Mouse (Mus musculus): ENCODE data around the gene Myo1d. TPM values are rescaled to one million over a fixed set of nuclear protein-coding genes. Genes with fewer than 3 reads are reported as not detected.

The Myo1d gene
- polyA plus RNA-seq, 1 experiment from 2014 or later, result 8.3 TPM

- Histone ChIP-seq H3K27me3 (no peaks in the 10 kb centered on the region), H3K9ac (no peak overlapping the region), H3K4me3 (no peak overlapping the region), H3K27ac (no peak overlapping the region), H3K36me3 (no peaks in the 10 kb centered on the region), H3K4me2 (replicated peaks) (no peak overlapping the region), H3K4me1 (peaks cover 18% of the 10 kb centered on the region), H3K9me3 (no peaks in the 10 kb centered on the region)
- WGBS, result 95% methylated on average over 5 of the region's 5 CpGs
- no peak for ATAC-seq (ENCODE audit: insufficient number of reproducible peaks, insufficient read depth, low FRiP score, low TSS enrichment)
Observed at GRCm38 (mm10) chr11:80493186-80493585, 286.6 kb downstream of the Myo1d start.

GRCm38 (mm10) chr11:80490831-80491230 is 289.0 kb downstream of the Myo1d start:
- Histone ChIP-seq H3K4me3 (no peak overlapping the region), H3K4me2 (replicated peaks) (no peak overlapping the region), H3K27me3 (no peaks in the 10 kb centered on the region), H3K9me3 (no peaks in the 10 kb centered on the region), H3K4me1 (peaks cover 20% of the 10 kb centered on the region), H3K27ac (no peak overlapping the region), H3K36me3 (no peaks in the 10 kb centered on the region), H3K9ac (no peak overlapping the region)
- 73% methylated on average over 10 of the region's 10 CpGs for WGBS
- peak; percentile 45; the same call in 1 of the 2 replicates for ATAC-seq (ENCODE audit: insufficient number of reproducible peaks, insufficient read depth, low FRiP score, low TSS enrichment)

GRCm38 (mm10) chr11:80489882-80490196 is 290.0 kb downstream of the Myo1d start:
- Histone ChIP-seq H3K27ac (peak overlapping the region; percentile 47; the same call in 1 of the 2 replicates), H3K27me3 (0 out of 2 replicates have a peak, but pooled peaks cover 2% of the 10 kb centered on the region), H3K4me2 (replicated peaks) (no peak overlapping the region), H3K4me1 (peaks cover 27% of the 10 kb centered on the region), H3K9ac (no peak overlapping the region), H3K4me3 (no peak overlapping the region), H3K9me3 (no peaks in the 10 kb centered on the region), H3K36me3 (no peaks in the 10 kb centered on the region)
- 41% methylated on average over 5 of the region's 5 CpGs for whole genome bisulfite sequencing
- no peak for ATAC-seq (ENCODE audit: insufficient number of reproducible peaks, insufficient read depth, low FRiP score, low TSS enrichment)

GRCm38 (mm10) chr11:80489172-80489881 is 290.5 kb downstream of the Myo1d start:
- H3K4me1 ChIP-seq, result peaks cover 31% of the 10 kb centered on the region
- 0 out of 2 replicates have a peak overlapping the region, but pooled peaks have one; percentile 2 for H3K4me2 ChIP-seq (replicated peaks)
- peak overlapping the region; percentile 47; the same call in 1 of the 2 replicates for H3K27ac ChIP-seq
- 47% methylated on average over 12 of the region's 12 CpGs for WGBS
- ATAC-seq (ENCODE audit: insufficient number of reproducible peaks, insufficient read depth, low FRiP score, low TSS enrichment), result 0 out of 2 replicates have a peak, but pooled peaks have one; percentile 18
- no peak overlapping the region for H3K9ac ChIP-seq
- H3K4me3 ChIP-seq, result no peak overlapping the region
- no peaks in the 10 kb centered on the region for H3K9me3 ChIP-seq
- no peaks in the 10 kb centered on the region for H3K36me3 ChIP-seq
- 0 out of 2 replicates have a peak, but pooled peaks cover 3% of the 10 kb centered on the region for H3K27me3 ChIP-seq

- Histone ChIP-seq H3K36me3 (no peaks in the 10 kb centered on the region), H3K27ac (no peak overlapping the region), H3K9me3 (no peaks in the 10 kb centered on the region), H3K9ac (no peak overlapping the region), H3K4me2 (replicated peaks) (no peak overlapping the region), H3K4me3 (no peak overlapping the region), H3K27me3 (0 out of 2 replicates have a peak, but pooled peaks cover 3% of the 10 kb centered on the region), H3K4me1 (peaks cover 36% of the 10 kb centered on the region)
- ATAC-seq (ENCODE audit: insufficient number of reproducible peaks, insufficient read depth, low FRiP score, low TSS enrichment), result no peak
- 71% methylated on average over 15 of the region's 15 CpGs for WGBS
Observed at GRCm38 (mm10) chr11:80487904-80488587, 291.8 kb downstream of the Myo1d start.

- H3K36me3 ChIP-seq, result 0 out of 2 replicates have a peak, but pooled peaks cover 3% of the 10 kb centered on the region
- WGBS, result 73% methylated on average over 10 of the region's 10 CpGs
- no peak overlapping the region for H3K4me2 ChIP-seq (replicated peaks)
- no peak overlapping the region for H3K4me3 ChIP-seq
- no peak overlapping the region for H3K9ac ChIP-seq
- peaks cover 44% of the 10 kb centered on the region for H3K4me1 ChIP-seq
- ATAC-seq (ENCODE audit: insufficient number of reproducible peaks, insufficient read depth, low FRiP score, low TSS enrichment), result no peak
- H3K9me3 ChIP-seq, result no peaks in the 10 kb centered on the region
- H3K27me3 ChIP-seq, result 0 out of 2 replicates have a peak, but pooled peaks cover 3% of the 10 kb centered on the region
- H3K27ac ChIP-seq, result no peak overlapping the region
Observed at GRCm38 (mm10) chr11:80485622-80486206, 294.1 kb downstream of the Myo1d start.

- no peaks in the 10 kb centered on the region for H3K9me3 ChIP-seq
- no peak for ATAC-seq (ENCODE audit: insufficient number of reproducible peaks, insufficient read depth, low FRiP score, low TSS enrichment)
- H3K4me3 ChIP-seq, result no peak overlapping the region
- H3K36me3 ChIP-seq, result 0 out of 2 replicates have a peak, but pooled peaks cover 3% of the 10 kb centered on the region
- peaks cover 42% of the 10 kb centered on the region for H3K4me1 ChIP-seq
- H3K27me3 ChIP-seq, result 0 out of 2 replicates have a peak, but pooled peaks cover 3% of the 10 kb centered on the region
- no peak overlapping the region for H3K4me2 ChIP-seq (replicated peaks)
- WGBS, result 74% methylated on average over 7 of the region's 9 CpGs
- H3K27ac ChIP-seq, result no peak overlapping the region
- H3K9ac ChIP-seq, result no peak overlapping the region
Observed at GRCm38 (mm10) chr11:80485120-80485551, 294.7 kb downstream of the Myo1d start.

GRCm38 (mm10) chr11:80484191-80484791 is 295.5 kb downstream of the Myo1d start:
- WGBS, result 44% methylated on average over 12 of the region's 12 CpGs
- Histone ChIP-seq H3K4me2 (replicated peaks) (no peak overlapping the region), H3K9me3 (no peaks in the 10 kb centered on the region), H3K4me1 (peaks cover 41% of the 10 kb centered on the region), H3K36me3 (peaks cover 3% of the 10 kb centered on the region; the same call in 1 of the 2 replicates), H3K9ac (no peak overlapping the region), H3K27me3 (0 out of 2 replicates have a peak, but pooled peaks cover 3% of the 10 kb centered on the region), H3K27ac (no peak overlapping the region), H3K4me3 (no peak overlapping the region)
- no peak for ATAC-seq (ENCODE audit: insufficient number of reproducible peaks, insufficient read depth, low FRiP score, low TSS enrichment)

GRCm38 (mm10) chr11:80483536-80484067 is 296.2 kb downstream of the Myo1d start:
- Histone ChIP-seq H3K9me3 (no peaks in the 10 kb centered on the region), H3K36me3 (peaks cover 3% of the 10 kb centered on the region; the same call in 1 of the 2 replicates), H3K4me1 (peaks cover 41% of the 10 kb centered on the region), H3K4me3 (no peak overlapping the region), H3K27me3 (peaks cover 3% of the 10 kb centered on the region; the same call in 1 of the 2 replicates), H3K27ac (no peak overlapping the region), H3K4me2 (replicated peaks) (no peak overlapping the region), H3K9ac (no peak overlapping the region)
- no peak for ATAC-seq (ENCODE audit: insufficient number of reproducible peaks, insufficient read depth, low FRiP score, low TSS enrichment)
- WGBS, result 67% methylated on average over 6 of the region's 6 CpGs

- H3K27me3 ChIP-seq, result peaks cover 6% of the 10 kb centered on the region; the same call in 1 of the 2 replicates
- H3K9ac ChIP-seq, result no peak overlapping the region
- no peak overlapping the region for H3K4me2 ChIP-seq (replicated peaks)
- 83% methylated on average over 7 of the region's 7 CpGs for WGBS
- no peak overlapping the region for H3K4me3 ChIP-seq
- peaks cover 48% of the 10 kb centered on the region for H3K4me1 ChIP-seq
- H3K9me3 ChIP-seq, result no peaks in the 10 kb centered on the region
- peaks cover 3% of the 10 kb centered on the region; the same call in 1 of the 2 replicates for H3K36me3 ChIP-seq
- no peak for ATAC-seq (ENCODE audit: insufficient number of reproducible peaks, insufficient read depth, low FRiP score, low TSS enrichment)
- no peak overlapping the region for H3K27ac ChIP-seq
Observed at GRCm38 (mm10) chr11:80482921-80483320, 296.9 kb downstream of the Myo1d start.

GRCm38 (mm10) chr11:80482347-80482746 is 297.5 kb downstream of the Myo1d start:
- H3K4me1 ChIP-seq, result peaks cover 52% of the 10 kb centered on the region
- no peak overlapping the region for H3K9ac ChIP-seq
- H3K27me3 ChIP-seq, result peaks cover 9% of the 10 kb centered on the region; the same call in 1 of the 2 replicates
- 80% methylated on average over 10 of the region's 10 CpGs for WGBS
- peaks cover 3% of the 10 kb centered on the region; the same call in 1 of the 2 replicates for H3K36me3 ChIP-seq
- no peak overlapping the region for H3K4me2 ChIP-seq (replicated peaks)
- no peaks in the 10 kb centered on the region for H3K9me3 ChIP-seq
- ATAC-seq (ENCODE audit: insufficient number of reproducible peaks, insufficient read depth, low FRiP score, low TSS enrichment), result no peak
- H3K4me3 ChIP-seq, result no peak overlapping the region
- no peak overlapping the region for H3K27ac ChIP-seq
